Mouse (Mus musculus) stomach, postnatal 0 days (tissue): ENCODE results near the gene Shc2.

Experiments used
- CTCF ChIP-seq: IDR thresholded peaks from 2 replicates; pipeline ENCODE4 v1.5.1; 2016; ENCODE audit warnings: antibody characterized with exemption, low read depth, mild to moderate bottlenecking, moderate library complexity
- EP300 ChIP-seq: optimal IDR thresholded peaks from 2 replicates; pipeline ENCODE3; 2016; ENCODE audit warnings: antibody characterized with exemption

- no peak for TF ChIP-seq CTCF
- no peak for TF ChIP-seq EP300
Measured at GRCm38 (mm10) chr10:79614305-79614643, 23.4 kb downstream of the Shc2 start.
